Mouse (Mus musculus) cerebellum, adult 18-20 months (tissue): Measurements from ENCODE around the gene Dnah9.

Experiments
- DNase-seq, 2 experiments: peaks; one replicate each; pipeline ENCODE4 v3.0.0; 2021

Gene Dnah9

DNA sequence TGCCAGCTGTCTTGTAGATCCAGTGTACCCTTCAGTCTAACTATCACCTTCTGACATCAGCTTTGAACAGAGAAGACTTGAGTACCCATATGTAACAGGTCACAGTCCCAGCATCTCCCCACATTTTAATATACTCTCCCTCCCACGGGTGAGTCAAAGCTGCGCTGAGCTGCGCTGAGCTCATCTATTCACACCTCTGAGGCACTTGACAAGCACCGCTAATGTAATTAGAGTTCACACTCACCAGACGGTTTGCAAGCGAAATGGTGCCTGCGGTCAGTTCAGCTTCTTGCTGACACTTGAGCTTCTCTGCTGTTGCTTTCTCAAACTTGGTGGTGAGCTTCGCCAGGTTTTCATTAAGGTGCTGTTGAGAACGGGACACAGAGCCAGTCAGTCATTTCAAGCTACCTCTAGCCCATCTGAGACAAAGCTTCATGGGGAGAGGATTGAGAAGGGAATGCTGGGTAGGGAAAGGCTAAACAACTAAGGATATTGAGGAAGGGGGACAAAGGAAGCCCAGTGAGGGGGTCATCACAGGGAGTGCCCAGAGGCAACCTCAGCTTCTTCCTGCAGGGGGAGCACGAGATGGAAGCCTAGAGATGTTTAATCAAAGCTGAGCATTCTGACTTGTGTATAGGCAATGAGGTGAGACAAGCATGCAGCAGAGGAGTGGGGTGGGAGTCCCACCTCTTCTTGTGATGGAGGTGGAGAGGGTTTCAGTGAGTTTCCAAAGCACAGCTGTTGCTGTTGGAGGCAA is 249.7 kb downstream of the Dnah9 start:
- no peak for DNase-seq

DNA sequence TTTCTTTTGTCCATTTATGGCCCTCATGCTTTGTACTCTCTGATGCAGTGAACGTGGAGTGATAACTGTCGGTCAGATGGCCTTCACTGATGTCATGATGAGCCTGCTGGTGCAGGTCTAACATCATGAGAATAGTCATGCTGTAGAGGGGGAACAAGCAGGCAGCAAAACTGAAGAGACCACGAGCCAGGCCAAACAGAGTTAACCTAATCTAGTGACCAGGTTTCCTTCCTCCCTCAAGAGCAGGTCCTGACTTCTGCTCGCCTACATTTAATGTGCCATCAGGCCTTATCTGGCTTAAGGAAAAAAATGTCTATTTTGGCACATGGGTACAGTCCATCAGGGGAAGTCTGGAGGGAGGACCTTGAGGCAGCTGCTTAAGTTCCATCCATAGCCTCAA is 259.2 kb downstream of the Dnah9 start:
- DNase-seq: no peak

DNA sequence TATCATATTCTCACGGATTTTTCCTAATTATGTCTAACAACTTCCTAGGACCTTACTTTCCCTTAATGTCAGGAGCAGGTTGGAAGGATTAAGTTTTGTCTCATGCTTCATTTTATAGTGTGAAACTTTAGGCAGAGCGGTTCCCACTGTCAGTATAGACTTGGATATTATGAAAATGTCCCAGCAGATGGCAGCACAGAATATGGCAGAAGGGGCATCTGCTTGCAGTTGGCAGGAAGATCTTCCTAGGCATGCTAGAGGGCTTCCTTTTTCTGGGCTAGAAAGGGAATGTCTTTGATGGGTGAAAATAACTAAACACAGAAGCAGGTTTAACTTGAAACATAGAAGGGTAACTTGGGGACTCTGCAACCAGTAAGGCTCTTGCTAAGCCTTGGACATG is 262.9 kb downstream of the Dnah9 start:
- DNase-seq: peak; percentile 6 to 11

DNA sequence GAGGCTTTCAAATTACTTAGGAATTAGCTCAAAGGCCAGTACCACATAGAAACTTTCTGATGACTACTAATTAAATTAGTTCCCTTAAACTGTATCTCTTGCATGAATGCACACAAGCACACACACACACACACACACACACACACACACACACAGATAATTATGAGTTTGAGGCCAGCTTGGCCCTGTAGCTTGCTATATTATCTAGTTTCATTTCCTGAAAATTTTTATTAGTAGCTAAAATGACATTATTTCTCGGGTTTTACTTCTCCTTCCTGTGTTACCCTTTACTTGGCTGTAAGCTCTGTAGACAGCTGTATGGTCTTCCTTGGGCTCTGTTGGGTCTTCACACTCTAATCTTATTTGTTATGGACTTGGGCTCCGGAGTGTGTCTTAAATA is 264.4 kb downstream of the Dnah9 start:
- DNase-seq: no peak

DNA sequence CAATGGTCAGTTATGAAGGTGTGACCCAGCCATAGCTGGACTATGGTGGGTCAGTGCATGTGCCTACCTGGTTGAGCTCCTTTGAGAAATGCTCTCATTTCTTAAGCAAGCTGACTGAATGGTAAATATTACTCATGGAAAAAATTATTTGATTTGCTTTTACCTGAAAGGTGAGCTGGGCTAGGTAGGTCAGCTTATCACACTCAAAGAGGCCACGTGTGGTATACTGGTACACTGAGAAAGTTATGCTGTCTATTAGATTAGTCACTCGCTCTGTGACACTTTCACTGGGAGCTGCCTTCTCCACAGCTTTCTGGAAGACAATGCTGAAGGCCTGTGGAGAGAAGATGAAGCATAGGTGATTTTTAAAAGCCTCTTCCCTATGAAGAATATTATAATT is 286.9 kb downstream of the Dnah9 start:
- DNase-seq: no peak

DNA sequence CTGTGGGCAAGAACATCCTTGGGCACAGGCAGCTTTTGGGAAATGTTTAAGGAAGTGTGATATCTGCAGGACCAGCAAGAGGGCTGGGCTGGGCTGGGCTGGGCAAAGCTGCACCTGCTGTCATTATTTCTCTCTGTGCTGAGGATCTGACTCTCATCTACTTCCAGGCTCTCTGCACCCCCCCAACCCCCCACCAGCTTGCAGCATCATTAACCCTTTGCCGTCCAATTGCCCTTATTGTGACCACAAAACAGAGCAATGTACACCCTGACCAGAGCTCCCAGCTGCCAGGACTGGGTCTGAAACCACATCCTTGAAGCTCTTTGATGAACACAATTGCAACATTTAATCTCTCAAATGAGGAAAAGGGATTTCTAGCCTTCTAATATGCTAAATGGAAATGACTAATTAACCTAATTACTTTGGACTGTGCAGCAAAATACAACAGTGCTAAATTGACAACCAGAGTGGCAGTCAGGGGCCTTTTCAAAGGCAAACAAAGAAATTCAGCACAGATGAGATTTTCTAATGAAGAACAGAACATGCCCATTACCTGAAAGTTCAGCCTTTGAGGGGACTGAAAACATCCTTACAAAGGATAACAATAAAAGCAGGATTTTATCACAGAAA is 291.1 kb downstream of the Dnah9 start:
- no peak for DNase-seq

DNA sequence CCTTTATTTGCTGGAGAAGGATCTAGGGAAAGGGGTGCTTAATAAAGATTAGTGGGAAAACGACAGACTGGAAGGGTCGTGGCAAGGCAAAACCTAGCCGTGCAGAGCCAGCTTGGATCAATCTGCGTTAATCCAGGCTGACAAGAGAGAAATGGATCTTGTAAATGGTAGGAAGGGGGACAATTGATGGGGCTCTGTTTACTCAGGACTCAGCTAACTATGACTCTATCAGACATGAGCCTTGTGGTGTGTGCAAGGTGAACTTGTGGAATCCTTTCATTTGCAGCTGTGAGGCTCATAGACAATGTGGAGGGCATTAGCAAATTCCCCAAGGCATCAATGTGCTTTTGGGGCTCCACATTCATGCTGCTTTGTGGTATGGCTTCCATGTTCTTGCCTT is 306.9 kb downstream of the Dnah9 start:
- DNase-seq: no peak

DNA sequence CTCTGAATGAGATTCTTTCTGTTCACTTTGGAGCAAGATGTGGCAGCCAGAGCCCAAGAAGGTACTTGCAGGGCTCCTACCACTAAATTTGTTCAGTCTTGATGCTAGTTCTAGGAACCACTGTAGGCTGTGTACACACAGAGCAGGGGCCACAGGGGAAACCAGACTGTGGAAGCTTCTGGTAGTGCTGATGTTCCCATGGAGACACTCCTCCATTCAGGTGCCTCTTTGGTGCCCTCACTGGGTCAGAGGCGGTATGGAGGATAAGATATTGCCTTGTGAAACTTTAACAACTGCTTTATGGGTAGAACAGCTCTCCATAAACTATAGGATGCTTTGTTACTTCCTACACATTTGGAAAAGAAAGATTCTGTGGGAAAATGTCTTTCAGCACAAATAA is 316.3 kb downstream of the Dnah9 start:
- DNase-seq: peak in 1 of 2 experiments; percentile 8

DNA sequence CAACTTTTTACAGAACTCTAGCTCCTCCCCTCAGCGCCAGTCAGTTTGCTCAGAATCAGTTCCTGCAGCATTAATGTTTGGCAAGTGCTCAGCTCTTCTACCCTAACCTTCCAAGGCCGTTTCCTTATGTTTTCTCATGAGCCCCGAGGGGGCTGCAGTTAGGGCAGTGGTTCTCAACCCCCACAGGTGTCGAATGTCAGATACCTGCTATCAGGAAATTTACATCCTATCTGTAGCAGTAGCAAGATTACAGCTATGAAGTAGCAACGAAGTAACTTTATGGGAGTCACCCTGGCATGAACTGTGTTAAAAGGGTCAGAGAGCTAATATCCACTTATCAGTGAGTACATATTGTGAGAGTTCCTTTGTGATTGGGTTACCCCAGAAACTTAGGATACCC is 321.9 kb downstream of the Dnah9 start:
- DNase-seq: no peak

DNA sequence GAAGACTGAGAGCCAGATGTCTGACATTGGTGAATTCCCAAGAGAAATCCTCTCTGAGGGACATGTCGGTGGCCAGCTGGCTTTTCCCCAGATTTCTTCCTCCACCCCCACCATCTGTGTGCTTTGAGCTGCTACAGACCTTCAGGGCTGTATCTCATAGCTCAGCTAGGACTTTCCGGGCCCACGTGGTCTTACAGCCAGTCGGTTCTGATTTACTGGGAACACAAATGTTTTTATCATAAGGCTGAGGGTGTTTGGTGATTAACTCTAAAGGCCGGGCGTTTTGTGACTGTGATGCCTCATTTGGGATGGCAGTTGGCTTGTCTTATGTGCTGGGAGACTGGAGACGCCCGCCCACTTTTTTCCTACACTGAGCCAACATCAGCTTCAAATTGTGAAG is 329.4 kb downstream of the Dnah9 start:
- peak; percentile 12 to 13 for DNase-seq

DNA sequence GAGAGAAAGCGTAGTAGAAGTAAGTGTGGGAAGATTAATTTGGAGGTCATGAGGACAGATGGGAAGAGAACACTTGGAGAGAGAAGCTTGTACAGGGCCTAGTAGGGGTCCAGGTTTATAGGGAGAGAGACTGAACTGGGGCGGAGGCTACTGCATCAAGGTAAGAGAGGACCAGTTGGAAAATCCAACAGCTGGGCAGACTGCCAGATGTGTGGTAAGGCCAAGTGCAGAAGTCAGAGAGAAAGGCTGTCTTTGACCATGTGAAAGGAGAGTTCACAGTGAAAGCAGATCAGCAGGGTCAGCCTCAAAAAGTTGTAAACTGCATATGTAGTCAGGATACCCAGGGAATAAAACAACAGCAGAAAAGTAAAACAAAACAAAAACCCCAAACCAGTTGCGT is 343.8 kb downstream of the Dnah9 start:
- DNase-seq: no peak

DNA sequence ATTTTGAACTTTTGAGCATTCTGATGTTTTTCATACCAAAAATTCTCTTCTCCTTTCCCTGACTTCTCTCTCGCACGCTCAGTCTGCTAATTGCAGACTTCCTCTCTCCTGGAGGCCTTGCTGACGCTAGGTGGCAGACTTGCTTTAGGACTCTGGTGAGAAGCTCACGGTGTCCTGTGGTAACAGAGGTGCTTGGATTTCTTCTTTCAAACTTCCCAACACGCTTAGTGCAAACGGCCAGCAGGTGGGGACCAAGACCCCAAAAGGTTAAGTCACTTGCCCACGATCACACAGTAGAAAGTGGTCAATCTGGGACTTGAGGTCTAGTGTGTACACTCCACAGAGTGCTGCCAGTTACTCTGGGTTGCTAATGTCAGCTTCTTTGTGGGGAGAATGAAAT is 347.5 kb downstream of the Dnah9 start:
- DNase-seq: peak; percentile 63 to 69

DNA sequence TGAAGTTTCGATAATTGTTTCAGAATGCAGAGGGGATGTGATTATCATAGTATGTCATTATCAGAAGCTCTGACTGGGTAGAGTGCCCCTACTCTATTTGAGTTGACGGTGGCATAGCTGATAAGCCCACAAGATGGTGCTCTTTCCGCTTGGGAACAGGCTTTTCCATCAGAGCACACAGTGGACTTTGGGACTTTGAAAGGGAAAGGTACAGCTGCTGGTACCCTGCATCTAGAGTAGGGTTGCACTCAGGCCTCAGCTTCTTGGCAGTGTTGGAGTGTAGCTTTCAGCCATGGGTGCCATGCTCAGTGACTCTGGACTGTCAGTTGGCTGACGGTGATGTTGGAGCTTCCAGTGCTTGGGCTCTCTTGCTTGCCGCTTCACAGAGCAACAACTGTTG is 348.1 kb downstream of the Dnah9 start:
- no peak for DNase-seq

DNA sequence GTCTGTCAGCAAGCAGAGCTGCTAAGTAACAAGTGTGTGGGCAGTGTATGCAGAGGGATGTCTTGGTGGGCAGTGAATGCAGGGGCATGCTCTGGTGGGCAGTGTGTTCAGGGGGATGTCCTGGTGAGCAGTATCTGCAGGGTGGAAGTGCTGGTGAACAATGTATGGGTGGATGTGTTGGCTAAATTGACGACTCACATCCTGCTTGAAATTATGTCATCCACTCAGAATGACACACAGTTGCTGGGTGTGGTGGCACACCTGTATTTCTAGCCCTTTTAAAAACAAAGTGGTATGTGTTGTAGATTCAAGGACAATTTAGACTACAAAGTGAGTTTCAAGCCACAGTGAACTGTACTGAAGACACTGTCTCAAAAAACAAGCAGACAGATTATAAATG is 350.2 kb downstream of the Dnah9 start:
- DNase-seq: no peak

DNA sequence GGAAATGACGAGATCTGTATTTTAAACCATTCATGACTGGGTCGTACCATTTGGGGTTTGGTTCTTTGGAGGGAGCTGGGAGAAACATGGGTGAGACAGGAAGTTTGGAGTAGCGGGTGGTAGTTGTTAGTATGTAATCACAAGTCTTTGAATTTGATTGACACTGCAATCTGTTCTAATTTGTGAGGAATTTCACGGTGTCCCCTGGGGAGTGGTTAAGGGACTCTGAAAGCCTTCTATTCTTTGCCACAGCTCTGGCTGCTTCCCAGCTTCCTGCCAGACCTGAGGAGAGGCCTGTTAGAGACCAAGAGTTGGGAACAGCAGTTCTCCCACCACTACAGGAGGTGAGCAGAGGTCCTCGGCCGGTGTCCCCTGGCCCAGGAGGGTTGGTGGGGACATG is 352.1 kb downstream of the Dnah9 start:
- DNase-seq: no peak

DNA sequence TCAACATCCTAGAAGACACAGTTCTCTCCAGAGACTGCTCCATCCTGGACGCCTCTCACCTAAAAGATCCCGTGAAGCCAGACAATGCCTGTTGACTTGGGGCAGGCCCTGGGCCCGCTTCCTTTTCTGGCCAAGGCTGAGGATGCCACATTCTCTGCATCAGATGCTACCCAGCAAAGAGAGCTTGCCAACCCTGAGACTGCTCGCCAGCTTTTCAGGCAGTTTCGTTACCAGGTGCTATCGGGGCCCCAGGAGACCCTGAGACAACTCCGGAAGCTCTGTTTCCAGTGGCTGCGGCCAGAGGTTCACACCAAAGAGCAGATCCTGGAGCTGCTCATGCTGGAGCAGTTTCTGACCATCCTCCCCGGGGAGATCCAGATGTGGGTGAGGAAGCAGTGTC is 354.0 kb downstream of the Dnah9 start:
- DNase-seq: peak; percentile 11 to 17

DNA sequence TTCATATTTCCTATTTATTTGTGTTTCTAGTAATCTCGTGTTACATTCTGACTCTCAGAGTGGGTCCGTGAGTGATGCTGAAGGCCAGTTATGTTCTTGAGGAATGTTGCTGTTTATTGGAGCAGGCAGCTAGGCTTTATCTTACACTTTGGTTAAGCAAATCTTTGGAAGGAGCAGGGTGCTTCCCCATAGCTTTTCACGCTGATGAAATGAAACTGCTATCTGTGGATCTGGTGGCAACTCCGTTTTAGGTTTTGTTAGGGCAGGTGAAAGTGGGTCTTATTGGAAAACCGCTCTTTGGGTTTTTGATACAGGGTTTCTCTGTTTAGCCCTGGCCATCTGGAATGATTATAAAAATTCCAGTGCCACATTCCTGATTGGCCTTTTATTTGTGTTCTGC is 356.3 kb downstream of the Dnah9 start:
- no peak for DNase-seq

DNA sequence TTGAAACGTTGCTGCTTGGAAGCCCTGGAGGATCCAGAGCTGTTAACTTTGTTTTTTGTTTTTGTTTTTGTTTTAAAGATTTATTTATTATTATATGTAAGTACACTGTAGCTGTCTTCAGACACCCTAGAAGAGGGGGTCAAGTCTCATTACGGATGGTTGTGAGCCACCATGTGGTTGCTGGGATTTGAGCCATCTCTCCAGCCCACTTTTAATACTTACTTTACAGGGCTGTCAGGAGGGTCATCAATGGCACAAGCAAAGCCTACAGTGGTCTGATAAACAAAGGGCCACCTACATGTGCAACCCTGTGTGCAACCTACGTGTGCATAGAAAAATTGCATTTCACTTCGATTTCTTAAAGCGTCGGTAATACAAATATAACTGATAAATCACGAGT is 360.8 kb downstream of the Dnah9 start:
- DNase-seq: no peak

DNA sequence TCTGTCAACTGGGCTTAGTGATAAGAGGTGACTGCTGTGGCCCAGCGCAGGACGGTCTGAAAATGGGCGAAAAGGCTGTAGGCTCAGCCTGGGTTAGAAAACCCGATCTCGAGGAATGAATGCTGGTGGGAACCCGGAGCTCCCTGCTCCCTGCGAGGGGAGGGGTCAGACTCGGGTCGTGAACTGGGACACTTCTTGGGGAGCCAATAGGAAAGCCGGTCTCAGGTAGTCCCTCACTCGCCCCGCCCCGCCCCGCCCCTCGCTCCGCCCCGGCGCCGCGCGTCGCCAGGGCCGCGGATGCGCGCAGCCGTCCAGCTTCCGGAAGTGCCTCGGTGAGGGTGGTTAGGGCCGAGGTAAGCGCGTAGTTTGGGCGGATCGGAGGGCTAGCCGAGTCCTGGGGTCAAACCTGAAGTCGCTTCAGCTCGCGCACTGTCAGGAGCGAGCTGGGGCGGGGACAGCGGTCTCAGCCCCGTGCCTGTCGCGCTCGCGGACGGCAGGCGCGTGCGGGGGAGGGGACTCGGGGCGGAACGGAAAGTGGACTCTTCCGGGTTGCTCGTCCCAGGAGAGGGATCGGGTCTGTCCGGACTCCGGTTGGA is 361.3 kb downstream of the Dnah9 start, which contains the start of gene Zkscan6:
TSS of gene Zkscan6 (plus strand) at position 267 of the 596 bp plus-strand sequence.
- peak; percentile 85 to 95 for DNase-seq

DNA sequence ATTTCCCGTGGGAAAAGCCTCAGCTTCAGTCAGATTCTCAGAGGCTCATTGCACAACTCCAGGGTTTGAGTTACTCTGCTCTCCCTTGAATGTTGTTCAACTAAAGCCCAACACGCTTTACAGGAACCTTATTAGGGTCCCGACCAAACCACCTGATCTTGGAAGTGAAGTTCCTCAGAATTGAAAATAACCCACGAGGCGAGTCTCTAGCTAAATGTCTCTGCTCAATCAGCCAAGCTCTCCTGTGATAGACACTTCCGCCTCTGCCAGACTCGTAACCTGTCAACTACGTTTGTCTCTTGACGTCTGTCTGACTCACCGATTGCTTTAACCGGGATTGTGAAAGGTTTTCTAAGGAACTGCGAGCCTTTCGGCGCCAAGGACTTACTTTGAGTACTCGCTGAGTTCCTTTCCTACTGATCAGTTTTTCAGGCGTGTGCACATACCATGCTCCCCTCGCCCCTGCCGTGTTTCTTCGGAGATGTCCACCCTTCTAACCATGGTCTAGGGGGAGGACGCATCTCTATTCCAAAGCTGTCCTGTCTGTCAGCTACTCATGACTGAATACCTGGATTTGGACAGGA is 361.9 kb downstream of the Dnah9 start:
- DNase-seq: no peak

DNA sequence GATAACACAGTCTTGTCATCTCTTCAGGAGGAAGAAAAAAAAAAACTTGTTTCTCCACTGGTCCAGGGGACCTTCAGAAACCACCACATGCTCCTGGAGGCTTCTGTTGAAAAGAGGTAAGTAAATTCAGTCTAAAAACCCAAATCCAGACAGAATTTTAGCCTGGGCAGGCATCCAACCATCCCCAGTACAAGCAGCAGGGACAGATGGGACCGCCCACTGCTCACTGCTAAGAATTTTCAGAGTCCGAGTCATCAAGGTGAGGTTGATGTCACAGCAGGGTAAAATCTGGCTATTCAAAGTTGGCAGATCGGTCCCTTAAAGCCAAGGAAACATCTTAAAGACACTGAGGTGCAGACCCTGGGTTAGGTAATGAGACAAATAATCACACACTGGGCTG is 366.5 kb downstream of the Dnah9 start:
- DNase-seq: peak; percentile 92

DNA sequence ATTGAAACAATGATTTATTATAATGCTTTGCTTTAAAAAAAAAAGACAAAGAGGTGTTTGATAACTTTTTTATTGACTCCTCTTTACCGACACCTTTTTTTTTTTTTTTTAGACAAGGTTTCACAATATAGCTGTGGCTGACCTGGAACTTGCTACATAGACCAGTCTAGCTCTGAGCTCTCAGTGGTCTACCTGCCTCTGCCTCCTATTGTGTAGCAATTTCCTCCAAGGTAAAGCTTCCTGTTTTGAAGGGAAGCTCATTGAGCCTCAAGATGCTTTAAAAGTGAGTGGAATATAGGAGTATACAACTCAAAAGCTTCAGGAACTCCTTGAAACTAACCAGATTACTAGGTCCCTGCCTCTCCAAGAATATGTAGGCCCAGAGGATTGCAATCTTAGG is 372.5 kb downstream of the Dnah9 start:
- DNase-seq: no peak

DNA sequence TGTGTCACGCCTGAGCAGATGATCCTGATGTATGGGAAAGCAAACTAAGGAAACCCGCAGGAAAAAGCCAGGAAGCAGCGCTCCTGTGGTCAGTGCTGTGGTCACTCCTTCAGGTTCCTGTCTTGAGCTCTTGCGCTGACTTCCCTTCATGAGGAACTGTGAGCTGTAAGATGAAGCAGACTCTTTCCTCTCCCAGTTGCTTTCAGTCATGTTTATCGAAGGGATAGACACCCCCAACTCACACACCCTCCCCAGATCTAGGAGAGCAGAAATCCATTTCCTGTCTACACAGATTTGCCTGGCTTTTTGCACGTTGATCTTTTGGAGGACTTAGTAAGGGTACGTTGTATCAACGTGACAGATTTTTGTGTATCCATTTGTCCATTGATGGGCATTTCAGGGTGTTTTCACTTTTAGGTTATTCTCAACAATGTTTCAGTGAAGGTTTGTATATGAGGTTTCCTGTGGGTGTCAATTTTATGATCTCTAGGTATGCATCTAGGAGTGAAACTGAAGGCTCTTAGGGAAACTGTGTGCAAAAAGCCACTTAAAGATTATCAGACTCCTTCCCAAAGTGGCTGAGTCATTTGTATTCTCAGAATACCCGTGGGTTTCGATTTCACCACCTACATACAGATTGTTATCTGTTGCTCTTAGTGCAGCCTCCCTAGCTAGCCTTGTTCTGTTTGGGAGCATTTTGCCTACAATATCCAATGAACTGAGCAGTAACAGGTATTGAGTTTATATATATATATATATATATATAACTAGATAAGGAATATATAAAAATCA is 373.7 kb downstream of the Dnah9 start:
- no peak for DNase-seq
